Mouse (Mus musculus): ENCODE data around the gene Me1.
"Not testable (repeated sequence)": the region's sequence is repeated elsewhere in the genome, so short reads cannot be mapped to it uniquely, and the experiment has no call there.

- TF ChIP-seq GATA1, TAL1 (IDR thresholded peaks at IDR 0.05; ENCODE audit: low read length): not testable (repeated sequence)
Measured at GRCm38 (mm10) chr9:86596983-86597382, 98.8 kb downstream of the Me1 start.
